ENCODE assay signal across 12 mouse cellular contexts in genomic region chr6:53545989-53546388, GRCm38 (mm10).
DNase-seq lines count a peak whose midpoint lies in the region; ATAC-seq lines count a peak whose summit lies in the region.
"Had no signal": no experiment of that assay in that cellular context is flagged by ENCODE, and none has a peak within 500 bp of the region (broad histone marks: within the 10 kb centered on the region; RNA-seq: fewer than 3 reads in every experiment).

No protein-coding gene starts in this region.

- H3K4me1 ChIP-seq in heart, embryonic 12.5 days (replicated peaks): peaks cover 29% of the 10 kb centered on the region
- peaks cover 33% of the 10 kb centered on the region for H3K4me1 ChIP-seq in midbrain, embryonic 10.5 days
- peaks cover 5% of the 10 kb centered on the region; the same call in 1 of the 2 replicates for H3K4me1 ChIP-seq in midbrain, embryonic 16.5 days (ENCODE audit: control insufficient read depth, insufficient read depth, low read length)
- peaks cover 23% of the 10 kb centered on the region for H3K4me1 ChIP-seq in forebrain, embryonic 16.5 days (replicated peaks; ENCODE audit: control insufficient read depth, insufficient read depth, low read length)
- H3K4me1 ChIP-seq in neural tube, embryonic 13.5 days (replicated peaks): peaks cover 39% of the 10 kb centered on the region

- H3K27me3 ChIP-seq in heart, embryonic 12.5 days (replicated peaks): no peaks in the 10 kb centered on the region
- H3K27me3 ChIP-seq in midbrain, embryonic 10.5 days (ENCODE audit: low read depth, poor library complexity, severe bottlenecking): peaks cover 55% of the 10 kb centered on the region
- no peaks in the 10 kb centered on the region for H3K27me3 ChIP-seq in midbrain, embryonic 16.5 days (ENCODE audit: control insufficient read depth, insufficient read depth, low read depth, low read length)
- no peaks in the 10 kb centered on the region for H3K27me3 ChIP-seq in forebrain, embryonic 16.5 days (replicated peaks; ENCODE audit: control insufficient read depth, insufficient read depth, low read length)
- peaks cover 8% of the 10 kb centered on the region for H3K27me3 ChIP-seq in neural tube, embryonic 13.5 days

- H3K9me3 ChIP-seq in heart, embryonic 12.5 days (replicated peaks): 0 out of 2 replicates have a peak, but pooled peaks cover 3% of the 10 kb centered on the region
- H3K9me3 ChIP-seq in midbrain, embryonic 10.5 days (replicated peaks): no peaks in the 10 kb centered on the region
- no peaks in the 10 kb centered on the region for H3K9me3 ChIP-seq in midbrain, embryonic 16.5 days (replicated peaks; ENCODE audit: control insufficient read depth, low read length, poor library complexity, severe bottlenecking)
- no peaks in the 10 kb centered on the region for H3K9me3 ChIP-seq in forebrain, embryonic 16.5 days (ENCODE audit: control insufficient read depth, low read length)
- H3K9me3 ChIP-seq in neural tube, embryonic 13.5 days: no peaks in the 10 kb centered on the region
- H3K9me3 ChIP-seq: embryonic facial prominence, embryonic 13.5 days had no signal

- no peak for ATAC-seq in heart, embryonic 12.5 days (ENCODE audit: insufficient number of reproducible peaks, low FRiP score)
- no peak for ATAC-seq in midbrain, embryonic 16.5 days
- peak; percentile 33 for ATAC-seq in forebrain, embryonic 16.5 days
- peak; percentile 43; the same call in 1 of the 2 replicates for ATAC-seq in neural tube, embryonic 13.5 days (ENCODE audit: low read depth)

- 41% methylated on average over 5 of the region's 5 CpGs for whole genome bisulfite sequencing in heart, embryonic 12.5 days
- WGBS in midbrain, embryonic 10.5 days: 33% methylated on average over 5 of the region's 5 CpGs
- WGBS in midbrain, embryonic 16.5 days: 18% methylated on average over 5 of the region's 5 CpGs
- 2% methylated on average over 5 of the region's 5 CpGs for WGBS in forebrain, embryonic 16.5 days
- WGBS in neural tube, embryonic 13.5 days: 23% methylated on average over 5 of the region's 5 CpGs

- H3K36me3 ChIP-seq in heart, embryonic 12.5 days: no peaks in the 10 kb centered on the region
- no peaks in the 10 kb centered on the region for H3K36me3 ChIP-seq in midbrain, embryonic 10.5 days
- no peaks in the 10 kb centered on the region for H3K36me3 ChIP-seq in midbrain, embryonic 16.5 days (ENCODE audit: control insufficient read depth, insufficient read depth, low read length)
- H3K36me3 ChIP-seq in forebrain, embryonic 16.5 days (ENCODE audit: control insufficient read depth, insufficient read depth): no peaks in the 10 kb centered on the region
- no peaks in the 10 kb centered on the region for H3K36me3 ChIP-seq in neural tube, embryonic 13.5 days
- H3K36me3 ChIP-seq: embryonic facial prominence, embryonic 13.5 days had no signal

- H3K4me3 ChIP-seq in heart, embryonic 12.5 days: no peak overlapping the region
- no peak overlapping the region for H3K4me3 ChIP-seq in midbrain, embryonic 10.5 days
- H3K4me3 ChIP-seq in midbrain, embryonic 16.5 days (ENCODE audit: low read depth, low read length): no peak overlapping the region
- no peak overlapping the region for H3K4me3 ChIP-seq in forebrain, embryonic 16.5 days (replicated peaks; ENCODE audit: low read length)
- no peak overlapping the region for H3K4me3 ChIP-seq in neural tube, embryonic 13.5 days
- H3K4me3 ChIP-seq: embryonic facial prominence, embryonic 13.5 days had no signal

- H3K9ac ChIP-seq in heart, embryonic 12.5 days: no peak overlapping the region
- no peak overlapping the region for H3K9ac ChIP-seq in midbrain, embryonic 16.5 days (ENCODE audit: low read depth, low read length)
- no peak overlapping the region for H3K9ac ChIP-seq in forebrain, embryonic 16.5 days (replicated peaks; ENCODE audit: low read depth, low read length)
- no peak overlapping the region for H3K9ac ChIP-seq in neural tube, embryonic 13.5 days

- DNase-seq in heart, adult 9 months (ENCODE audit: low spot score in 2 of 2): no peak
- DNase-seq in midbrain, embryonic 10.5 days (ENCODE audit: low spot score): no peak
- no peak for DNase-seq in frontal cortex, postnatal 25 days (ENCODE audit: low spot score in 2 of 2)
- no peak for DNase-seq in T-cell, adult 2 months (ENCODE audit: low spot score)
- DNase-seq: adrenal gland, postnatal 25 days; cerebellum, adult 18-20 months; kidney, adult 11 months had no signal

- no peak overlapping the region for H3K4me2 ChIP-seq in heart, embryonic 12.5 days
- no peak overlapping the region for H3K4me2 ChIP-seq in midbrain, embryonic 16.5 days (ENCODE audit: low read length)
- no peak overlapping the region for H3K4me2 ChIP-seq in forebrain, embryonic 16.5 days (ENCODE audit: low read length)
- H3K4me2 ChIP-seq in neural tube, embryonic 13.5 days: no peak overlapping the region
- H3K4me2 ChIP-seq: embryonic facial prominence, embryonic 13.5 days had no signal

- H3K27ac ChIP-seq in heart, embryonic 12.5 days (ENCODE audit: poor library complexity, severe bottlenecking): 0 out of 2 replicates have a peak overlapping the region, but pooled peaks have one; percentile 16
- H3K27ac ChIP-seq in midbrain, embryonic 10.5 days (replicated peaks): peak overlapping the region; percentile 39
- H3K27ac ChIP-seq in midbrain, embryonic 16.5 days (ENCODE audit: low read length): no peak overlapping the region
- H3K27ac ChIP-seq in forebrain, embryonic 16.5 days (ENCODE audit: low read length): no peak overlapping the region
- H3K27ac ChIP-seq in neural tube, embryonic 13.5 days (replicated peaks): peak overlapping the region; percentile 67; the same call in 1 of the 2 replicates
- H3K27ac ChIP-seq: embryonic facial prominence, embryonic 13.5 days had no signal

Comparison
In these comparisons a context has a peak if more than half of its experiments do, and no peak if none do; other contexts are left out.
1. H3K27ac ChIP-seq: peak in heart, embryonic 12.5 days (single experiment), midbrain, embryonic 10.5 days (single experiment) and neural tube, embryonic 13.5 days (single experiment); none in midbrain, embryonic 16.5 days (single experiment) and forebrain, embryonic 16.5 days (single experiment).
2. ATAC-seq: peak in forebrain, embryonic 16.5 days (single experiment) and neural tube, embryonic 13.5 days (single experiment); none in heart, embryonic 12.5 days (single experiment) and midbrain, embryonic 16.5 days (single experiment).